Mouse (Mus musculus) midbrain, postnatal 0 days (tissue): Measurements from ENCODE around the gene Zfp956. TPM values are rescaled to one million over a fixed set of nuclear protein-coding genes. Genes with fewer than 3 reads are reported as not detected.

Source experiments
- ATAC-seq: fragments of 200-750 bp; cut with Nextera tagmentation; 2 replicates; pipeline ENCODE4 v1.8.0; 2017; ENCODE audit warnings: moderate number of reproducible peaks, mild to moderate bottlenecking, moderate TSS enrichment, moderate library complexity; ENCODE audit not compliant: low FRiP score
- DNase-seq: peaks from one replicate; pipeline ENCODE4 v3.0.0-alpha.2; 2015; ENCODE audit warnings: low spot score
- H3K27ac ChIP-seq: fragments of 300-500 bp; sonication (generic); 2 replicates; pipeline ENCODE4 v1.5.1; 2014; ENCODE audit warnings: low read depth, mild to moderate bottlenecking, low read length, mixed read lengths
- H3K27me3 ChIP-seq: fragments of 300-500 bp; sonication (generic); 2 replicates; pipeline ENCODE4 v1.6.1; 2014; ENCODE audit warnings: low read length, control low read depth, mixed read lengths; ENCODE audit not compliant: insufficient read depth
- H3K36me3 ChIP-seq: fragments of 300-500 bp; sonication (generic); 2 replicates; pipeline ENCODE4 v1.6.1; 2014; ENCODE audit warnings: low read length, control low read depth, mixed read lengths; ENCODE audit not compliant: insufficient read depth
- H3K4me1 ChIP-seq: fragments of 300-500 bp; sonication (generic); 2 replicates; pipeline ENCODE4 v1.6.1; 2014; ENCODE audit warnings: mild to moderate bottlenecking, control low read depth, antibody characterized with exemption, low read length, mixed read lengths; ENCODE audit not compliant: insufficient read depth
- H3K4me2 ChIP-seq: fragments of 300-500 bp; sonication (generic); 2 replicates; pipeline ENCODE4 v1.6.1; 2014; ENCODE audit warnings: low read depth, mild to moderate bottlenecking, low read length, mixed read lengths; ENCODE audit not compliant: poor library complexity, severe bottlenecking
- H3K4me3 ChIP-seq: fragments of 300-500 bp; sonication (generic); 2 replicates; pipeline ENCODE4 v1.5.1; 2014; ENCODE audit warnings: low read depth, mild to moderate bottlenecking, low read length, moderate library complexity
- H3K9ac ChIP-seq: fragments of 300-500 bp; sonication (generic); replicated peaks from 2 replicates; pipeline ENCODE4 v1.6.1; 2014; ENCODE audit warnings: mild to moderate bottlenecking, low read length, moderate library complexity, mixed read lengths; ENCODE audit not compliant: poor library complexity, severe bottlenecking
- H3K9me3 ChIP-seq: fragments of 300-500 bp; sonication (generic); 2 replicates; pipeline ENCODE4 v1.6.1; 2016; ENCODE audit warnings: low read length, control low read depth
- CTCF ChIP-seq: IDR thresholded peaks from 2 replicates; pipeline ENCODE4 v1.5.1; 2016; ENCODE audit warnings: antibody characterized with exemption, mild to moderate bottlenecking
- WGBS: fragments of 180-500 bp; shearing (Covaris S2); extraction: QIAGEN DNeasy Blood & Tissue Kit; methylation state at CpG from one replicate; pipeline ENCODE4 v1.1.7; 2014; 5-methylcytosine and 5-hydroxymethylcytosine counted together
- polyA plus RNA-seq: library from polyadenylated mRNA; unstranded; fragments of >200 nt; fragmentation: Nextera tagmentation; extraction: Ambion mirVana; gene quantifications from 2 replicates; pipeline ENCODE4 v1.2.1, GENCODE M21; 2015
- total RNA-seq: library from RNA; depleted of rRNA; stranded (reverse); fragments of >200 nt; gene quantifications from 2 replicates; pipeline ENCODE4 v1.2.3, GENCODE M21; 2014; rRNA removed

Zfp956 gene
- total and polyA plus RNA-seq, 2 experiments from 2014 or later, result 27.0 to 37.7 TPM

DNA sequence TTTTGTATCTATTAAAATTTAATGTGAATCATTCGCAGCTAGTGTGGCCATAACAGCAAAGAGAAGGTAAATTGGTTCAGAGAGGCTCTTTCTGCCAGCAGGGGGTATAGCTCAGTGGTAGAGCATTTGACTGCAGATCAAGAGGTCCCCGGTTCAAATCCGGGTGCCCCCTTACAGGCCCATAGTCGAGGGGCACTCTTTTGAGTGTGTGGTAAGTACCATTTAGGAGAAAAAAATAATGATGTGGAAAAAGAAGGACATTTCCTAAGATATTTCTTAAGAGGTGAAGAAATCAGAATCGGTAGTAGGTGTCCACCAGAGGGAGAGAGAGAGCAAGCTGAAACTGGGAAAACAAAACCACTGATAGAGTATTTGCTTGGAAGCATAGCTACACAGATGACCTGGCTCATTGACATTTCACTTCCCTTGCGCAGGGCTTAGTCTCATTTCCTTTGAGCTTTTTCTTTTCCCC, 25.7 kb downstream of the Zfp956 start:
- no peak overlapping the region for H3K9ac ChIP-seq
- peak; percentile 67 for DNase-seq
- peak; percentile 75 for TF ChIP-seq CTCF
- H3K27ac ChIP-seq, result no peak overlapping the region
- H3K36me3 ChIP-seq, result no peaks in the 10 kb centered on the region
- peak; percentile 78 for ATAC-seq
- no peaks in the 10 kb centered on the region for H3K4me1 ChIP-seq
- WGBS, result 14% methylated on average over 6 of the region's 6 CpGs
- no peak overlapping the region for H3K4me3 ChIP-seq
- H3K27me3 ChIP-seq, result no peaks in the 10 kb centered on the region
- H3K9me3 ChIP-seq, result no peaks in the 10 kb centered on the region
- H3K4me2 ChIP-seq, result no peak overlapping the region

DNA sequence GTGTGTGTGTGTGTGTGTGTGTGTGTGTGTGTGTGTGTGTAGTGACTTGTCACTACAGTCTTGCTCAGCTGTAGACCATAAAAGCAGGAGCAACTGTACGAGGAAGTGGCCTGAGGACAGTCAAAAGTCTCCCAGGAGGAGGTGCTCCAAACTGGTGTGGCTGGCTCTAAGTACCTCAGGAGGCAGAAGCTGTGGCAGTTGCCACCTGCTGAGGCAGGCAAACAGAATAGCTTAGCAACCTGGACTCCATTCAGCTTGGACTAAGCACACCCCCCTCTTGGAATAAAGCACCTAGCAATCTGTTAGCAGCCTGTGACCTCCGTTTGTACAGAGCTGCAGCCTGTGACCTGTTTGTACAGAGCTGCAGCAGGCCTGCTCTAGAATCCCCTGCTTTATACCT, 30.7 kb downstream of the Zfp956 start:
- DNase-seq, result no peak
- H3K4me3 ChIP-seq, result no peak overlapping the region

DNA sequence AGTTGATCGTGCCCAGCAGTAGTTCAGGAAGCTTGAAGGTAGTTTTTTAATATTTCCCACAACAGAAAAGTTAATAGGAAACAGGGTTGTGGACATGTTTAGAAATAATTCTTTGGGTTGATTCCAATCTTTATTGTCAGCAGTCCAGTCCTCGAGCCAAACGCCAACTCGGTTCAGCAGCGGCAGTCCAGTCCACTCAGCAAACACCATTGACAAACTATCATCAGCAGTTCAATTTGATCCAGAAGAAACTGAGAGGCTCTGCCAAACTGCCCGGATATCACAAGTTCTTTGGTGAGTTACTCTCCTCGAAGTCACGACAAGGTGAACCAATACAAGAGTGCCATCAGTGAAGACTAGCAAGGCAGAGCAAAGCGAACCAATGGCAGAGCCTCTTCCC, 42.5 kb downstream of the Zfp956 start:
- 92% methylated on average over 9 of the region's 9 CpGs for WGBS
- no peaks in the 10 kb centered on the region for H3K36me3 ChIP-seq
- no peaks in the 10 kb centered on the region for H3K4me1 ChIP-seq
- DNase-seq, result no peak
- H3K27ac ChIP-seq, result no peak overlapping the region
- no peaks in the 10 kb centered on the region for H3K27me3 ChIP-seq
- H3K4me2 ChIP-seq, result no peak overlapping the region
- no peak for ATAC-seq
- no peak for TF ChIP-seq CTCF
- no peak overlapping the region for H3K9ac ChIP-seq
- H3K4me3 ChIP-seq, result no peak overlapping the region
- H3K9me3 ChIP-seq, result no peaks in the 10 kb centered on the region

More for the DNA sequence above, 30.7 kb downstream of the Zfp956 start:
- no peak for TF ChIP-seq CTCF
- H3K27me3 ChIP-seq, result no peaks in the 10 kb centered on the region
- no peak overlapping the region for H3K27ac ChIP-seq
- no peaks in the 10 kb centered on the region for H3K36me3 ChIP-seq
- no peak overlapping the region for H3K9ac ChIP-seq
- ATAC-seq, result no peak
- no peaks in the 10 kb centered on the region for H3K9me3 ChIP-seq
- 6% methylated on average over 2 of the region's 2 CpGs for WGBS
- no peaks in the 10 kb centered on the region for H3K4me1 ChIP-seq
- no peak overlapping the region for H3K4me2 ChIP-seq

DNA sequence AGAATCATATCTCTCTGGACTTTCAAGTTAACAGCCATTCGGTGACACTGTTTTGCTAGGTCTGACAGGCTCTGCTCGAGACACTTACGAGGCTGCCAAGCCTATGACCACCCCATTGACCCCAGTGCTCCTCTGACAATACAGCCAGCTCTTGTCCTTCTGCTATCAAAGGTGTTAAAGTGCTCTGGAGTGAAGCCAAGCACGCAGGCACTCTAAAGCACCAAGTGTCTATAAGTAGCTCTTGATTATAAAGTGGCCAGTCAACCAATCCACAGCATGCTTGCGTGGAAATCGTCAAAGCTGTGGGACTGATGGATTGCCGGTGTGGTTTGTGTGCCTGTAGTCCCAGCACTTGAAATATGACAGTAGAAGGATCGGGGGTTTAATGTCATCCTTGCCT, 57.5 kb downstream of the Zfp956 start:
- Histone ChIP-seq H3K27me3 (no peaks in the 10 kb centered on the region), H3K4me1 (no peaks in the 10 kb centered on the region), H3K36me3 (no peaks in the 10 kb centered on the region), H3K9ac (no peak overlapping the region), H3K9me3 (no peaks in the 10 kb centered on the region), H3K27ac (no peak overlapping the region), H3K4me3 (no peak overlapping the region), H3K4me2 (no peak overlapping the region)
- WGBS, result 54% methylated on average over 8 of the region's 8 CpGs
- DNase-seq (no peak), ATAC-seq (no peak)
- TF ChIP-seq CTCF, result no peak

Other genes with a start within 250 kb of the Zfp956 start
- 92.7 and 94.7 TPM in 2 replicates for gene Pdia4, start 140.0 kb upstream of the Zfp956 start, total RNA-seq
- gene Pdia4, start 140.0 kb upstream of the Zfp956 start, polyA plus RNA-seq, result 72.6 and 81.6 TPM in 2 replicates
- gene Zfp786, start 122.5 kb upstream of the Zfp956 start, total RNA-seq, result 16.8 and 18.1 TPM in 2 replicates
- 6.5 and 7.7 TPM in 2 replicates for gene Zfp786, start 122.5 kb upstream of the Zfp956 start, polyA plus RNA-seq
- 30.6 and 32.1 TPM in 2 replicates for gene Zfp398, start 117.7 kb upstream of the Zfp956 start, total RNA-seq
- gene Zfp398, start 117.7 kb upstream of the Zfp956 start, polyA plus RNA-seq, result 11.9 and 14.3 TPM in 2 replicates
- gene Zfp282, start 76.2 kb upstream of the Zfp956 start, total RNA-seq, result 42.9 and 50.3 TPM in 2 replicates
- 15.9 and 17.2 TPM in 2 replicates for gene Zfp282, start 76.2 kb upstream of the Zfp956 start, polyA plus RNA-seq
- 13.4 and 15.9 TPM in 2 replicates for gene Zfp212, start 32.9 kb upstream of the Zfp956 start, total RNA-seq
- gene Zfp212, start 32.9 kb upstream of the Zfp956 start, polyA plus RNA-seq, result 19.0 and 21.8 TPM in 2 replicates
- 36.8 and 37.5 TPM in 2 replicates for gene Zfp777, start 95.5 kb downstream of the Zfp956 start, total RNA-seq
- 15.8 and 18.1 TPM in 2 replicates for gene Zfp777, start 95.5 kb downstream of the Zfp956 start, polyA plus RNA-seq
- gene Zfp746, start 133.2 kb downstream of the Zfp956 start, total RNA-seq, result 40.0 and 46.7 TPM in 2 replicates
- gene Zfp746, start 133.2 kb downstream of the Zfp956 start, polyA plus RNA-seq, result 13.9 and 15.7 TPM in 2 replicates